Mouse (Mus musculus): ENCODE measurements around the gene Fgfbp3. TPM values are rescaled to one million over a fixed set of nuclear protein-coding genes. Genes with fewer than 3 reads are reported as not detected.
"Not testable (repeated sequence)": the region's sequence is repeated elsewhere in the genome, so short reads cannot be mapped to it uniquely, and the experiment has no call there.

Gene Fgfbp3
- polyA plus RNA-seq, 1 experiment from 2014 or later, result 0.90 TPM

DNA sequence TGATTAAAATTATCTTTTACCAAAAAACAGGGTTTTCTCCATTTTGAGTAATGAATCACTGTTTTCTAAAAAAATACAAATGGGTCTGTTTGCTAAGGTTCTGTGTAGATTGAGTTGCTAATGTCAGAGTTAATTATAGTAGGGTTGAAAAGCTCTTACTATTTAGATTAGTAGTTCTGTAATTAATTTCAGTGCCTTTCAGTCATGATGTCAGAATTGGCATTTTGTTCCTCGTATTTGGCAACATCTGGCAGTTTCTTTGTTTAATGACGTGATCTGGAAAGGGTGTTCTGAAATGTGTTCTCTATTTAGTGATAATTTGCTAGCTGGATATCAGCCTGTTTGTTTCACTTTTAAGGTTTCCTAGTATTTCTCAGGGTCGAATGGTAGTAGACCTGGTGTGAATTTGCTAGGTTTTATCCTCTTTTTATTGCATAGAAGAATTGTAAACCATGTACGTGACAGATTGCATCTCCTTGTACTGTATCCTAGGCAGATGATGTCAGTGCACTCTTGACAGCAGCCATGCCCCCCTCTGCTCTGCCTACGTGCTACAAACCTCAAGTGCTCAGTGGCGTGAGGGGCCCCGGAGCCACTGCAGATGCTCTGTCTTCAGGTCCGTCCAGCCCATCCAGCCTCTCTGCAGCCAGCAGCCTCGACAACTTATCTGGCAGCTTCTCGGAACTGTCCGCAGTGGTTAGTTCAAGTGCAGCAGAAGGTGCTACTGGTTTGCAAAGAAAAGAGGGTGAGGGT lies 40.5 kb downstream of the Fgfbp3 start:
- H3K9ac ChIP-seq, result no peak overlapping the region
- no peaks in the 10 kb centered on the region for H3K27me3 ChIP-seq
- no peaks in the 10 kb centered on the region for H3K9me3 ChIP-seq (replicated peaks)
- 79% methylated on average over 11 of the region's 11 CpGs for WGBS (ENCODE audit: insufficient replicate concordance)
- H3K4me1 ChIP-seq (replicated peaks), result no peaks in the 10 kb centered on the region
- H3K4me2 ChIP-seq, result no peak overlapping the region
- no peak overlapping the region for H3K4me3 ChIP-seq (replicated peaks)
- H3K36me3 ChIP-seq (replicated peaks), result peaks cover 83% of the 10 kb centered on the region
- no peak overlapping the region for H3K27ac ChIP-seq (replicated peaks)
- no peak for ATAC-seq (ENCODE audit: insufficient read depth)

DNA sequence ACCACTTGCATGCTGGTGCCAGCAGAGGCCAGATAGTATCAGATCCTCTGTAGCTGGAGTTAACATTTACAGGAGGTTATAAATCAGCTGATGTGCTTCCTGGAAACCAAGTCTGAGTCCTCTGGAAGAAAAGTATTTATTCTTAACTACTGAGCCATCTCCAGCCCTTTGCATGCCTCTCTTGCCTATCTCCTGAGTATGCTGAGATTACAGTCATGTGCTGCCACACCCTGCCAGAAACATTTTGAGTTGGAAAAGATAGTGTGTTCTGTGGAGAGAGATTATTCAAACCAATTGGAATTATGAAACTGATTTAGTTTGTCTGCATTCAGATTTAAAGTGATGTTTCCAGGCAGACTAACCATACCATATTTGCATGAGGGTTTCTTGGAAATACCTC lies 42.1 kb downstream of the Fgfbp3 start:
- ATAC-seq (ENCODE audit: insufficient read depth), result no peak
- H3K4me1 ChIP-seq (replicated peaks), result no peaks in the 10 kb centered on the region
- H3K4me3 ChIP-seq (replicated peaks), result no peak overlapping the region
- H3K36me3 ChIP-seq (replicated peaks), result peaks cover 80% of the 10 kb centered on the region
- H3K9ac ChIP-seq, result no peak overlapping the region
- H3K27me3 ChIP-seq, result no peaks in the 10 kb centered on the region
- no peak overlapping the region for H3K4me2 ChIP-seq
- no peak overlapping the region for H3K27ac ChIP-seq (replicated peaks)
- H3K9me3 ChIP-seq (replicated peaks), result no peaks in the 10 kb centered on the region

DNA sequence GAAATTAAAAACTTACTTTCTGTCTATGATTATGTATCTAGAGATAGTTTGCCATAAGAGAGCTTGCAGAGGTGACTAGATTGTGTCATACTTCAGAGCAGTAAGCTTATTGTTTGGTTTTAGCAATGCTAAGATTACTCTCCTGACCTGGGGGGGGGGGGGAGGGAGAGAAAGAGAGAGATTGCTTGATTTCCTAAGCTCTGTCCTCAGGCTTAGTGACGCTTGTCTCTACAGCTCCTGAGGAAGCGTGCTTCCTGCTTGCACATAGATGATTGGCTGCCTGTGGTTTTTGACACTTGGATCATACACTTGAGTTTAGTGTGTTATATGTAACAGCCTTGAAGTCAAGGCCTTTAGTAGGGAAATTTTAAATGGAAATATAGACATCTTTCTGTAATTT lies 44.8 kb downstream of the Fgfbp3 start:
- no peak overlapping the region for H3K4me2 ChIP-seq
- H3K9me3 ChIP-seq (replicated peaks), result no peaks in the 10 kb centered on the region
- peaks cover 72% of the 10 kb centered on the region for H3K36me3 ChIP-seq (replicated peaks)
- ATAC-seq (ENCODE audit: insufficient read depth), result no peak
- 58% methylated on average over 2 of the region's 2 CpGs for WGBS (ENCODE audit: insufficient replicate concordance)
- H3K27me3 ChIP-seq, result no peaks in the 10 kb centered on the region
- H3K27ac ChIP-seq (replicated peaks), result no peak overlapping the region
- no peaks in the 10 kb centered on the region for H3K4me1 ChIP-seq (replicated peaks)
- no peak overlapping the region for H3K9ac ChIP-seq
- H3K4me3 ChIP-seq (replicated peaks), result no peak overlapping the region

DNA sequence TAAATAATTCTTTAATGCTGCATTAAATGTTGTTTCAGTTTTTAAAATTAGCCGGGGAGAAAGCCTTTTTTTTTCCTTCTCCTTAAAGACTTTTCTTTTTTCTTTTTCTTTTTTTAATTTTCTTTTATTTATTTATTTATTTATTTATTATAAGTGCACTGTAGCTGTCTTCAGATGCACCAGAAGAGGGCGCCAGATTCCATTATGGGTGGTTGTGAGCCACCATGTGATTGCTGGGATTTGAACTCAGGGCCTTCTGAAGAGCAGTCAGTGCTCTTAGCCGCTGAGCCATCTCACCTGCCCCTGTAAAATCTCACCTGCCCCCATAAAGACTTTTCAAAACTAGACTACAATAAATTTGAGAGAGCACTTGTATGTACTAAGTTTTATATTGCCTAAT lies 50.7 kb downstream of the Fgfbp3 start:
- not testable (repeated sequence) for H3K4me2 ChIP-seq; H3K4me1 ChIP-seq (replicated peaks); H3K9me3 ChIP-seq (replicated peaks); H3K4me3 ChIP-seq (replicated peaks); H3K27ac ChIP-seq (replicated peaks); H3K27me3 ChIP-seq; H3K9ac ChIP-seq; ATAC-seq (ENCODE audit: insufficient read depth)
- WGBS (ENCODE audit: insufficient replicate concordance), result 72% methylated on average over 3 of the region's 3 CpGs
- H3K36me3 ChIP-seq (replicated peaks), result peaks cover 74% of the 10 kb centered on the region

Other genes with a start within 250 kb of the Fgfbp3 start
- 4.0 and 6.0 TPM in 2 replicates for gene Ppp1r3c, start 183.0 kb downstream of the Fgfbp3 start, polyA plus RNA-seq (2015; fragmentation: Nextera tagmentation; extraction: Ambion mirVana)
- gene Tnks2, start 85.4 kb downstream of the Fgfbp3 start, polyA plus RNA-seq (2015; fragmentation: Nextera tagmentation; extraction: Ambion mirVana), result 11.8 and 13.9 TPM in 2 replicates
- 8.5 and 9.4 TPM in 2 replicates for gene Btaf1, start 6.5 kb upstream of the Fgfbp3 start, polyA plus RNA-seq (2015; fragmentation: Nextera tagmentation; extraction: Ambion mirVana)

Measured in liver, embryonic 15.5 days (tissue).